Mouse (Mus musculus) embryo, embryonic 11.5 days (tissue): ENCODE measurements at regions not wholly inside any gene's neighbourhood (a gene's known extent, or its start where the extent isn't known, plus 50 kb on each side); places are given as distances from the start of the nearest gene placed in this dataset.

Experiments
- DNase-seq: peaks from one replicate; pipeline ENCODE4 v3.0.0-alpha.2; 2012; ENCODE audit warnings: low read depth, low spot score

GRCm38 (mm10) chr14:102925769-102926443, 56.5 kb downstream of the Kctd12 start:
- no peak for DNase-seq

- DNase-seq, result no peak
These were observed 57.8 kb downstream of the Kctd12 start for GRCm38 (mm10) chr14:102924674-102925073.

DNA sequence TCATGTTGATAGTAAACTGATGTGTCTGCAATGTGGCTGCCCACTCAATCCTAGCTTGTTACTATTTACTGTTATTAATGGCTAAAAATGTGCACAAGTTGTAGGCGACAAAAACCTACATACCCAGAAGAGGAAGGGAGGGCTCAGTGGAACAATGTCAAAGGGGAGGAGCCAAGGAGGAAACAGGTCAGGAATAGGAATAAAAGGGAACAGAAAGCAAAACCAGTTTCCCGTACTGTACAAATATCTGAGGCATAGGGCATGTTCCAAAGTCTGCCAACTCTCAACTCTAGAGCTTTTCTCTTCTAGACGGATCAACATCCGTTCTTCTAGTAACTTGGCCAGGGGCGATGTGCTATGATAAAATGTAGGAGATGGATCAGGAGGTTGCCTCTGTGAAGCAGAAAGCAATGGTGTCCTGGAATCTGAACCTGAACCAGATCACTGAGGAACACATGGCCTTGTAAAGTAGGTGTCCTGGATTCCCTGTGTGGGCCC, 59.9 kb downstream of the Kctd12 start:
- no peak for DNase-seq

DNA sequence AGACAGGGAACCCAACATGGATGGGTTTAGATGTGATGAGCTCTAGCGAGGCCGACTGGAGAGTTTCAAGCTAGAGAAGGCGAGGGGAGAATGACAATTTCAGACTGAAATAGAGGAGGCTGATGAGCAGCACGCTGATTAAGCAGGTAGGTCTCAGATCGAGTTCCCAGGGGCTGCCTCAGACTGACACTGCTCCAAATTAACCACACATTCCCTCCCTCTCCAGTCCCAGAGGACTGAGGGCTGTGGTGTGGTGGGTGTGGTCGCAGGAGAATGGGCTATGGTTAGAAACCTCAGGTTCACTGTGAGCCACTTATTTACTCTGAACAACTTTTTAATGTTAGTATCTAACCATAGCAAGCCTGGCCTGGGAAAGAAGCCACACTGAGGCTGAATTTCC, 62.0 kb downstream of the Kctd12 start:
- DNase-seq, result no peak

DNA sequence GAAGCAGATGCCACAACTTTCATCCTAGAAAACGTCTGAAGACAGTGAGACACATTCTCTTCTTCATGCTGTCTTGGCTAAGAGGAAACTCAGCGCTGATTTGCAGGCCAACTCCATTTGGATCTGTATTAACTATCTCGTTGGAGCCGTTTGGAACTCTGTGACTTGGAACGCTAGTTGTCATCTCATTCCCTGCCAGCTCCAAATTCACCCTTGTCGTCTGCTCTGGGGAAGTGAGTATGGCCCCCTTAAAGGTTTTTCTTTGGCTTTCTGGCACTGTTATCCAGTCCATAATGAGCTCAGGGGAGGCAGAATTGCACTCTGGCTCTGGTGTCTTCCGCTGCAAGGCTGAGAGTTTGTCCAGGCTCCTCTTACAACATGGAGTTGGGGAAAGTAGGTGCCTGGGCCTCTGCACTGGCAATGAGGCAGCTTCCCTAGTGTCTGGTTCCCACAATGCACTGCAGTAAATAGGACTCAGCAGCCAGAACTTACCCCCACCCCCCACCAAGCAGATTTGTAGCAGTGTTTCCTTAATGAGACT, 63.1 kb downstream of the Kctd12 start:
- DNase-seq, result no peak

DNA sequence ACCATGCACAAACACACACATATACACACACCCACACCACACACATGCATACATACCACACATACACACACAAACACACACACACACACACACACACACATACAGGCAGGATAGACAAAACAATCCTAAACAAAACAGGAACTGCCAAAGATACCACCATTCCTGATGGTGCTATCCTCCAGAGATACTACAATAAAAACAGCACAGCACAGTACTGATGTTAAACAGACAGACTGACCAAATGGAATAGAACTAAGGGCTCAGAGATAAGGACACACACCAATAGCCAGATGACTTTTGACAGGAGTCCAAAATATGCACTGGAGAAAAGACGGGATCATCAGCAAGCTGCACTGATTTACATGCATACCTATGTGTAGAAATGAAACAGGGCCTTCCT, 64.5 kb downstream of the Kctd12 start:
- DNase-seq, result no peak

GRCm38 (mm10) chr14:102915918-102916317, 66.5 kb downstream of the Kctd12 start:
- no peak for DNase-seq

GRCm38 (mm10) chr14:102911582-102911981, 70.9 kb downstream of the Kctd12 start:
- no peak for DNase-seq

DNA sequence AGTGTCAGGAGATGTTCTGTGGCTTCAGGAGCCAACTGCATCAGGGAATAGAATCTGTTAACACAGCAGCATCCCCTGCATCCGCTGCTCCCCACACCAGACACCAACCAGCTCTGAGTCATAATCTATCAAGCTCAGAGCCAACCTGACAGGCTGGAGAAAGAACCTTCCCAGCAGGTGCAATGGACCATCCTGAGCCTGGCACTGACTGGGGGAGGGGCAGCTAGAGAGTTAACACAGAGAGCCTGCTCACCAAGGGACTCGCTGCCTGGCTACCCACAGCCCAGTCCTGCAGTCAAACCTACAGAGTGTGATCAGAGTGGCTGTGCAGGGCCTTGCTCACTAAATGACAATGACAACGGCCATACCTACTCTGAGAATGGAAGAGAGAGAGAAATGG, 73.4 kb downstream of the Kctd12 start:
- DNase-seq, result no peak

DNA sequence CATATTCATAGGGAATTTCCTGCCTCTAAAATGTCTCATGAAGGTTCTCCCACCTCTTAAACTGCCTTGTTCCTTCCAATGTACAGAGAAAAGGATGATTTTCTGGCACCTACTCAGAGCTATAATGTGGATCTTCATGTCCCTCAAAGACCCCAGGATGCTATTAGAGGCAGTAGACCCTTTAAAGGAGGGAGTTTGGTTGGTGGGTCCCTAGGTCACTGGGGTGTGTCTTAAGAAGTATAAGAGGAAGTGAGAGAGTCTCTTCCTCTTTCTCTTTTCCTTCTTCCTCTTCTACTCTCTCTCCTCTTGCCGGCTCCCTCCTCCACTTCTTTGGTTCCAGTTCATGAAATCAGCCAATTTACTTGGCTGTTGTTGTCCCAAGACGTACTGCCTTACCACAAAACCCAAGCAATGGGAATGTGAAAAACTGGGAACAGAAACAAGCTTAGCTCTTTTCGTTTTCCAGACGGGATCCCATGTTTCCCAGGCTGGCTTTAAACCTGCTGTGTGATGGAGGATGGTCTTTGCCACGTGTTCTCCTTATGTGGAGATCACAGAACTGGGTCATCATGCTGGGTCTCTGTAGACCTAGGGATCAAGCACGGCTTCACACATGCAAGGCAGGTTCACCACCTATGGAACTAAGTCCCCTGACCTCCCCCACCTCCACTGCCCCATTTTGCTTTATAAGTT, 74.9 kb downstream of the Kctd12 start:
- no peak for DNase-seq

DNA sequence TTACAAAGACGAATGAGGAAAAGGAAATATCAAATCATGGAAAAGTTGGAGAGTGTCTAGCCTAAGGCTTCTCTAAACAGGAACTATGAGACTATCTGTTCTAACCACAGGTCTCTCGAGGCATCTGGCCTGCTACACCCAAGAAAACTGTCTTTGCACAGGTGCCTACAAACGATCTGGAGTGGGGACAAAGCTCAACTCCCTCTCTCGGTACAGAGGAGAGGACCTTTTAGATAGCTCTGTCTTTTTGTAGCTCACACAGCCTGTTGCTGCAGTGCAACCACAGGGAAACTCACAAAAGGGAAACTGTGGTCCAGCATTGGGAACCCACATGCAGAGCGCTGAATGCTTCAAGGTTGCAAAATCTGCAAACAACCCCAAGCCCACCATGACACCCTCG, 75.6 kb downstream of the Kctd12 start:
- DNase-seq, result no peak

DNA sequence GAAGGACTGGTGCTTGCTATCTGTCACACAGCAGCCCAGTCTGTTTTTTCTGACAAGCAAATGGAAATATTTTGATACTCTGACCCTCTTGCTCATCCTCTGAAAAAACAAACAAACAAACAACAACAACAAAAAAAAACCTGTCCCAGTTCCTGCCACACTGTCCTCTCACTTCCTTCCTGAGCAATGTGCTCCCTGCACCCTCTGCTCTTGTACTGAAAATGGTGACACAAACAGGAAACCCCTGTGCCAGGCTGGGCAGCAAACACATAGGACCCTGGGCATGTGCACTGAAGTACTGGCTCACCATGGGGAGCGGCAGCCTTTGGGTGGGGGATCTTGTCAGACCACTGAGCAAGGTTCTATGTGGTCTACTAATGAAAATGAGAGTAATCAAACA, 76.2 kb downstream of the Kctd12 start:
- no peak for DNase-seq

GRCm38 (mm10) chr14:102902906-102903305, 79.5 kb downstream of the Kctd12 start:
- no peak for DNase-seq

DNA sequence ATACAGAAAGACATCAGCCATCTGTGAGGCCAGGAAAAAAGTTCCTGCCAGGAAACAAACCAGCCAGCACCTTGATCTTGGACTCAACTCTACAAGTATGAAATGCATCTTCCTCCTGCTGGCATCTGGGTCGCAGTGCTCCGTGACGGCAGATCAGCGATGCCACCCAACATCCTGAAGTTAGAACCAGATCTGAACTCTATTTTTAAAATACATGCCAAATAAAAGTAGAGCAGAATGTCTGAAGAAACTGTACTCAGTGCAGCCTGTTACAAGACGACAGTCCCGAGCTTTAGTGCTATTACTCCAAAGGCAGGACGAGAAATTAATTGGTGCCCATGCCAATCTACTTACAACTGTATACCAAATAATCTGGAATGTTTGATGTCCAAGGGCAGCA, 80.2 kb downstream of the Kctd12 start:
- no peak for DNase-seq

DNA sequence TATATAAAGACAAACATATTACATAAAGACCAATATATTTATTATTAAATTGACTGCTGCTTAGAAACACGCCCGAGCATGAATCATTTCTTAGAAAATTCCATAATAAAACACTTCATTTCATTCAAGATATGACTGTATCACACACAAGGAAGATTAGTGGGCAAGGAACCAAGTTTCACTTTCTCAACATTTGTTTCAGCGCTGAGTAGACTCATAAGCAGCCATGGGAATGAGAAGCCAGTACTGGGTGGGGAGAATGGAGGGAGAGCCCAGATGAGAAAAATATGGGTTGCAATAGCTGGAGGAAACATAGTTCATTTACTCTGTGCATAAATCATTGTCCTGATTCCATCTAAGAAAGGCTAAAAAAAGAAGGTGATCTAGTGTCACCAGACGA, 84.0 kb downstream of the Kctd12 start:
- DNase-seq, result no peak

- DNase-seq, result no peak
These were observed 85.4 kb downstream of the Kctd12 start for GRCm38 (mm10) chr14:102897039-102897438.

GRCm38 (mm10) chr14:102896527-102896926, 85.9 kb downstream of the Kctd12 start:
- no peak for DNase-seq

GRCm38 (mm10) chr14:102893241-102893640, 89.2 kb downstream of the Kctd12 start:
- DNase-seq, result no peak

DNA sequence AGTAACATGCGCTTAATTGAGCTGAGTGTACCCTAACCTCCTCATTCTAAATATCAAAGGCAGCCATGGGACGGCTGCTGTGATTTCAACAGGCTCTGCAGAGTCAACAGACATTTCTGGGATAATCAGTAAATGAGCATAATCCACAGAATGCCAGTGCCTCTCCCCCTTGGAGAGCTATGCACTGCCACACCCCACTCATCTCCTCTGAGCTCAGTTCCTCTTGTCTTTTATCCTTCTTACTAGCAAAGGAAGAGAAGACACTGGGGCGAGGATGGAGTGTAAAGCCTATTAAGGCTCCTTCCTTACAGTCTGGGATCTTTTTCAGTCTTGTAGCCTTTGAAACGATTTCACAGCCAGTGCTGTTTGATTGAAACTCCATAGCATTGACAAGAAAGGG, 90.9 kb downstream of the Kctd12 start:
- DNase-seq, result no peak

- no peak for DNase-seq
These were observed 97.2 kb downstream of the Kctd12 start for GRCm38 (mm10) chr14:102885240-102885598.

DNA sequence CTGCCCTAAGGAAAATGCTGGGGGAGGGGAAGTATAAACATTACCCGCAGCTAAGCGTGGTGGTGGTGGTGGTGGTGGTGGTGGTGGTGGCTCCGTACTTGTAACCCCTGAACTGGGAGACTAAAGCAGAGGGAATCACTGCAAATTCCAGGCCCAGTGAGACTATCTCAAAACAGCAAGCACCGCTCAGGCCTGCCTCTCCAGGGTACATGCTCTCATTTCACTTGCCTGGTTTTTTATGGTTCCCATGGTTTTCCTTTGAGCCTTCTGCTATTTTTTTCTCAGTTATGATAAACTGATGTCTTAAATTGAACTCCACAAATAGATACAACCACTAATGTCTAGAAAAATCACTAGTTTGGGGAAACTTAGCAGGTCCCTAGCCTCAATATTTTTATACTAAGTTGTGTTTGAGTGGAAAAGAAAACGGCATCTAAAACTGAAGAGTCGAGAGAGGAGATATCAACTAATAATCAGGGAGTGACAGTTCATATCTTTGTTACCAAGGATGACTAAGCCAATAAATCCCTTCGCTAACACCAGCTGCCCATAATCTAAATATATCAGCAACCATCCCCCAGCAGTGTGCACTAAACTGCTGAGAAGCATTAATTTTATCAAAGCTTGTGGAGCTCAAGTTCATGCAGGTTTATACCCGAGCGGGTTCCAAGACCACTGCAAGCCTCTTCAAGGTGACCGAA, 97.7 kb downstream of the Kctd12 start:
- DNase-seq, result no peak

- DNase-seq, result no peak
These were observed 98.9 kb downstream of the Kctd12 start for GRCm38 (mm10) chr14:102883344-102884122.
